Mouse (Mus musculus) CH12.LX (cell line): ENCODE measurements around the gene Mrps35. TPM values are rescaled to one million over a fixed set of nuclear protein-coding genes. Genes with fewer than 3 reads are reported as not detected.

ENCODE experiments used
- DNase-seq: peaks from one replicate; pipeline ENCODE4 v3.0.0-alpha.2; 2013; ENCODE audit errors: extremely low read depth
- H3K27ac ChIP-seq: 2 replicates; pipeline ENCODE4 v1.5.1; 2012; ENCODE audit warnings: low read depth, mild to moderate bottlenecking, control low read depth, moderate library complexity; ENCODE audit not compliant: insufficient read depth
- H3K27me3 ChIP-seq: replicated peaks from 2 replicates; pipeline ENCODE3; 2012; ENCODE audit warnings: inconsistent platforms
- H3K36me3 ChIP-seq, 2 experiments: replicated peaks in 1 of 2; 2 replicates each; pipeline versions ENCODE3 to v1.6.1; 2012; ENCODE audit warnings: inconsistent platforms in 1 of 2, low read length in 1 of 2, mild to moderate bottlenecking in 1 of 2, mixed read lengths in 1 of 2, moderate library complexity in 1 of 2; ENCODE audit not compliant: control insufficient read depth in 1 of 2, insufficient read depth in 1 of 2
- H3K4me1 ChIP-seq, 2 experiments: 2 replicates each; pipeline ENCODE4 v1.6.1; 2012; ENCODE audit warnings: inconsistent platforms in 1 of 2, moderate library complexity in 1 of 2; ENCODE audit not compliant: insufficient read depth in 2 of 2, control insufficient read depth in 1 of 2
- H3K4me2 ChIP-seq: 2 replicates; pipeline ENCODE4 v1.6.1; 2012; ENCODE audit warnings: low read depth, mild to moderate bottlenecking, control low read depth; ENCODE audit not compliant: poor library complexity, insufficient read depth, severe bottlenecking
- H3K4me3 ChIP-seq, 3 experiments: fragments of 150-350 bp in 1 of 3; sonication (generic) in 1 of 3; replicated peaks in 1 of 3; 2 replicates each; pipeline versions ENCODE3 to v1.5.1; 2011 to 2012; ENCODE audit warnings: low read depth in 2 of 3, low read length in 2 of 3, mild to moderate bottlenecking in 2 of 3, moderate library complexity in 2 of 3, control low read depth in 1 of 3, improper control_type of control experiment in 1 of 3, inconsistent platforms in 1 of 3, mixed read lengths in 1 of 3; ENCODE audit not compliant: poor library complexity in 1 of 3
- H3K79me2 ChIP-seq: replicated peaks from 2 replicates; pipeline ENCODE4 v1.6.1; 2012; ENCODE audit warnings: mild to moderate bottlenecking, moderate library complexity; ENCODE audit not compliant: control insufficient read depth, poor library complexity, insufficient read depth, severe bottlenecking; ENCODE audit errors: extremely low read depth
- H3K9ac ChIP-seq: 2 replicates; pipeline ENCODE4 v1.6.1; 2012; ENCODE audit warnings: low read depth, mild to moderate bottlenecking, control low read depth, moderate library complexity; ENCODE audit not compliant: insufficient read depth
- H3K9me3 ChIP-seq: replicated peaks from 2 replicates; pipeline ENCODE3; 2012; ENCODE audit warnings: low read length, inconsistent platforms, mixed read lengths
- BHLHE40 ChIP-seq: IDR thresholded peaks from 2 replicates; pipeline ENCODE4 v1.6.1; 2011; ENCODE audit warnings: mild to moderate bottlenecking, low read depth, low read length, improper control_type of control experiment
- CHD1 ChIP-seq: IDR thresholded peaks from 2 replicates; pipeline ENCODE4 v1.6.1; 2012; ENCODE audit warnings: low read depth, low read length, improper control_type of control experiment, inconsistent platforms
- CTCF ChIP-seq, 2 experiments: IDR thresholded peaks in 1 of 2; conservative IDR thresholded peaks in 1 of 2; 2 replicates each; pipeline ENCODE4 v1.5.1; 2011 to 2012; ENCODE audit warnings: low read depth in 2 of 2, low read length in 2 of 2, improper control_type of control experiment in 1 of 2, inconsistent platforms in 1 of 2, mild to moderate bottlenecking in 1 of 2, moderate library complexity in 1 of 2
- E2F4 ChIP-seq: IDR thresholded peaks from 2 replicates; pipeline ENCODE4 v1.6.1; 2011; ENCODE audit warnings: low read depth, low read length, improper control_type of control experiment; ENCODE audit not compliant: insufficient replicate concordance
- ELF1 ChIP-seq: IDR thresholded peaks from 2 replicates; pipeline ENCODE4 v1.6.1; 2014; ENCODE audit warnings: low read depth, mild to moderate bottlenecking, inconsistent platforms, low read length, improper control_type of control experiment
- EP300 ChIP-seq: IDR thresholded peaks from 2 replicates; pipeline ENCODE4 v1.6.1; 2011; ENCODE audit warnings: low read length, improper control_type of control experiment
- GABPA ChIP-seq: IDR thresholded peaks from 2 replicates; pipeline ENCODE4 v1.6.1; 2012; ENCODE audit warnings: low read depth, low read length, improper control_type of control experiment, inconsistent platforms; ENCODE audit not compliant: insufficient replicate concordance
- IRF4 ChIP-seq: IDR thresholded peaks from 2 replicates; pipeline ENCODE4 v1.6.1; 2014; ENCODE audit warnings: low read depth, mild to moderate bottlenecking, inconsistent platforms, low read length, improper control_type of control experiment
- JUND ChIP-seq: conservative IDR thresholded peaks from 2 replicates; pipeline ENCODE4 v1.6.1; 2011; ENCODE audit warnings: low read depth, low read length, improper control_type of control experiment
- MAFK ChIP-seq: IDR thresholded peaks from 2 replicates; pipeline ENCODE4 v1.6.1; 2011; ENCODE audit warnings: low read length, improper control_type of control experiment; ENCODE audit not compliant: insufficient replicate concordance
- MAX ChIP-seq: IDR thresholded peaks from 2 replicates; pipeline ENCODE4 v1.6.1; 2011; ENCODE audit warnings: low read length, improper control_type of control experiment
- MAZ ChIP-seq: IDR thresholded peaks from 2 replicates; pipeline ENCODE4 v1.6.1; 2012; ENCODE audit warnings: low read depth, mild to moderate bottlenecking, inconsistent platforms, low read length, improper control_type of control experiment, moderate library complexity
- MEF2A ChIP-seq: IDR thresholded peaks from 2 replicates; pipeline ENCODE4 v1.6.1; 2014; ENCODE audit warnings: low read depth, mild to moderate bottlenecking, inconsistent platforms, low read length, improper control_type of control experiment, borderline replicate concordance
- MXI1 ChIP-seq: IDR thresholded peaks from 2 replicates; pipeline ENCODE4 v1.6.1; 2011; ENCODE audit warnings: mild to moderate bottlenecking, low read depth, low read length, improper control_type of control experiment
- NELFE ChIP-seq: IDR thresholded peaks from 2 replicates; pipeline ENCODE4 v1.6.1; 2011; ENCODE audit warnings: low read depth, low read length, improper control_type of control experiment
- NRF1 ChIP-seq: IDR thresholded peaks from 2 replicates; pipeline ENCODE4 v1.6.1; 2014; ENCODE audit warnings: low read depth, mild to moderate bottlenecking, inconsistent platforms, low read length, improper control_type of control experiment, moderate library complexity
- PAX5 ChIP-seq: IDR thresholded peaks from 2 replicates; pipeline ENCODE4 v1.6.1; 2012; ENCODE audit warnings: low read length, inconsistent platforms, mixed read lengths
- POLR2A ChIP-seq: IDR thresholded peaks from 2 replicates; pipeline ENCODE4 v1.6.1; 2011; ENCODE audit warnings: low read depth, mild to moderate bottlenecking, improper control_type of control experiment, low read length
- POLR2AphosphoS2 ChIP-seq: IDR thresholded peaks from 2 replicates; pipeline ENCODE4 v1.6.1; 2011; ENCODE audit warnings: low read depth, low read length, improper control_type of control experiment
- RAD21 ChIP-seq: IDR thresholded peaks from 2 replicates; pipeline ENCODE4 v1.6.1; 2011; ENCODE audit warnings: low read depth, mild to moderate bottlenecking, low read length, improper control_type of control experiment, moderate library complexity
- SIN3A ChIP-seq: IDR thresholded peaks from 2 replicates; pipeline ENCODE4 v1.6.1; 2012; ENCODE audit warnings: low read length, improper control_type of control experiment, inconsistent platforms
- UBTF ChIP-seq: IDR thresholded peaks from 2 replicates; pipeline ENCODE4 v1.6.1; 2012; ENCODE audit warnings: low read depth, mild to moderate bottlenecking, inconsistent platforms, low read length, improper control_type of control experiment, moderate library complexity
- USF1 ChIP-seq: IDR thresholded peaks from 2 replicates; pipeline ENCODE4 v1.6.1; 2014; ENCODE audit warnings: low read depth, mild to moderate bottlenecking, inconsistent platforms, low read length, improper control_type of control experiment
- USF2 ChIP-seq: conservative IDR thresholded peaks from 2 replicates; pipeline ENCODE4 v1.6.1; 2011; ENCODE audit warnings: low read depth, low read length, improper control_type of control experiment
- ZC3H11A ChIP-seq: IDR thresholded peaks from 2 replicates; pipeline ENCODE4 v1.6.1; 2012; ENCODE audit warnings: low read depth, mild to moderate bottlenecking, inconsistent platforms, low read length, improper control_type of control experiment
- ZKSCAN1 ChIP-seq: IDR thresholded peaks from 2 replicates; pipeline ENCODE4 v1.6.1; 2012; ENCODE audit warnings: low read depth, inconsistent platforms, low read length, improper control_type of control experiment, borderline replicate concordance
- dilution Hi-C: fragments of 300-500 bp; cut with MboI; formaldehyde crosslinking; loops from 2 replicates; pipeline ENCODE4 v1.14.3; 2020; ENCODE audit warnings: low sequenced_read_pairs; ENCODE audit not compliant: extremely low pct_unique_long_range_greater_than_20kb, extremely low pct_ligation_motif_present
- in situ Hi-C: fragments of 300-500 bp; cut with MboI; formaldehyde crosslinking; loops from 3 replicates; pipeline ENCODE4 v1.14.3; 2019; ENCODE audit warnings: low sequenced_read_pairs, low pct_ligation_motif_present, low pct_unique_long_range_greater_than_20kb, mixed read lengths
- polyA plus RNA-seq: library from polyadenylated mRNA; unstranded; fragments of >175 nt; gene quantifications from 2 replicates; pipeline ENCODE4 v1.2.1, GENCODE M21; 2012; ENCODE audit warnings: low read depth; ENCODE audit not compliant: insufficient read length
- total RNA-seq, 2 experiments: library from RNA; depleted of rRNA; stranded (reverse); fragments of 300-350 nt in 1 of 2; fragments of >200 nt in 1 of 2; gene quantifications; 2 replicates each; pipeline ENCODE4 v1.2.3; 2012 to 2014

Gene Mrps35
- total and polyA plus RNA-seq, 3 experiments: 36.6 to 141 (median 84.2) TPM

DNA sequence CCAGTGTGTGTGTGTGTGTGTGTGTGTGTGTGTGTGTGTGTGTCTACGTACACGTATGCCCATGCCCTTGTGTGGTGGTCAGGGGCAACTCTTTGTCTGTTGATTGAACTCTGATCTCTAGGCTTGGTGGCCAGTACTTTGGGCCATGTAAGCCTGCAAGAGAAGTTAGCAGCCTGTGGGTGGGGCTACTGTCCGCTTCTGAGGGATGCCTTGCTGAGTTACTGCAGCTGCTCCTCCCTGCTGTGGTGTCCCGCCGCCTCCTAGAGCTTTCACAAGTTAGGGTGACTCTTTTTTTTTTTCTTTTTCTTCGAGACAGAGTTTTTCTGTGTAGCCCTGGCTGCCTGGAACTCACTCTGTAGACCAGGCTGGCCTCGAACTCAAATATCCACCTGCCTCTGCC, 16.8 kb downstream of the Mrps35 start:
- in situ Hi-C loops (no loop called here), dilution Hi-C loops (no loop called here)
- DNase-seq: no peak
- Histone ChIP-seq H3K27ac (no peak overlapping the region), H3K4me2 (no peak overlapping the region), H3K9ac (no peak overlapping the region), H3K4me3 (no peak overlapping the region), H3K9me3 (no peaks in the 10 kb centered on the region), H3K4me1 (no peaks in the 10 kb centered on the region), H3K36me3 (peaks cover 75 to 98% of the 10 kb centered on the region in 2 experiments), H3K79me2 (no peaks in the 10 kb centered on the region; the same call in none of the 2 replicates), H3K27me3 (no peaks in the 10 kb centered on the region)
- TF ChIP-seq CHD1 (no peak), MAX (no peak), POLR2A (no peak), UBTF (no peak), MAZ (no peak), MXI1 (no peak), SIN3A (no peak), CTCF (conservative IDR thresholded peaks at IDR 0.05 in 1 of 2, IDR thresholded peaks at IDR 0.05 in 1 of 2; ENCODE audit: low read depth in 2 of 2, low read length in 2 of 2) (no peak), MAFK (no peak), MEF2A (no peak), USF2 (no peak), RAD21 (no peak; the same call in 1 of the 2 replicates), JUND (no peak), ZC3H11A (no peak), PAX5 (no peak)

- no peak for DNase-seq
- Histone ChIP-seq H3K4me2 (no peak overlapping the region), H3K27me3 (no peaks in the 10 kb centered on the region), H3K9me3 (no peaks in the 10 kb centered on the region), H3K79me2 (no peaks in the 10 kb centered on the region), H3K36me3 (peaks cover 65 to 93% of the 10 kb centered on the region in 2 experiments), H3K4me3 (no peak overlapping the region), H3K4me1 (no peaks in the 10 kb centered on the region), H3K9ac (no peak overlapping the region), H3K27ac (no peak overlapping the region)
- no peak for TF ChIP-seq ZKSCAN1
- no peak for TF ChIP-seq GABPA
- TF ChIP-seq IRF4: no peak
- TF ChIP-seq PAX5: no peak
- no peak for TF ChIP-seq CTCF (conservative IDR thresholded peaks at IDR 0.05 in 1 of 2, IDR thresholded peaks at IDR 0.05 in 1 of 2; ENCODE audit: low read depth in 2 of 2, low read length in 2 of 2)
- TF ChIP-seq USF1: no peak
- TF ChIP-seq UBTF: no peak
- TF ChIP-seq EP300: no peak
- TF ChIP-seq NELFE: no peak
- no peak for TF ChIP-seq RAD21
- TF ChIP-seq POLR2AphosphoS2: no peak
- no peak for TF ChIP-seq ELF1
- no peak for TF ChIP-seq USF2
- no peak for TF ChIP-seq NRF1
- TF ChIP-seq BHLHE40: no peak
- no peak for TF ChIP-seq E2F4
- no peak for TF ChIP-seq JUND
- in situ Hi-C loops: no loop called here
- dilution Hi-C loops: no loop called here
These were observed 19.1 kb downstream of the Mrps35 start for GRCm38 (mm10) chr6:147061630-147062029.
